Mouse (Mus musculus) Patski (cell line): Measurements from ENCODE around the gene Gpr162. TPM values are rescaled to one million over a fixed set of nuclear protein-coding genes. Genes with fewer than 3 reads are reported as not detected.

Experiments used
- ATAC-seq: fragments of 100-300 bp; one replicate; pipeline ENCODE4 v1.8.0; 2021
- CTCF ChIA-PET: fragments of 350-600 bp; sonication (Branson Sonifier 250); formaldehyde crosslinking; loops from one replicate; lab custom pipeline; 2022; ENCODE audit warnings: inconsistent platforms; lab: Charles Lee
- POLR2A ChIA-PET: fragments of 350-600 bp; sonication (Branson Sonifier 250); formaldehyde crosslinking; loops from one replicate; lab custom pipeline; 2022; ENCODE audit warnings: antibody characterized with exemption, inconsistent platforms; lab: Charles Lee
- DNase-seq: peaks from one replicate; pipeline ENCODE4 v3.0.0-alpha.2; 2011; ENCODE audit warnings: low read depth, low spot score
- H3K27me3 ChIP-seq: fragments of 371-371 bp; one replicate; pipeline ENCODE4 v1.5.1; 2021
- CTCF ChIP-seq: fragments of 100-300 bp; IDR thresholded peaks from one replicate; pipeline ENCODE4 v1.5.1; 2021
- in situ Hi-C: fragments of 300-500 bp; cut with MboI; formaldehyde crosslinking; loops from 3 replicates; pipeline ENCODE4 v1.11.1; 2018; ENCODE audit warnings: low pct_unique_long_range_greater_than_20kb, mixed read lengths
- polyA plus RNA-seq: library from polyadenylated mRNA; unstranded; gene quantifications from one replicate; pipeline ENCODE4 v1.2.3, GENCODE M21; 2021

The Gpr162 gene
- polyA plus RNA-seq, 1 experiment from 2014 or later, result 10.3 TPM

GRCm38 (mm10) chr6:124829799-124830700 is 33.7 kb downstream of the Gpr162 start:
- CTCF ChIA-PET, result interaction anchor here (1.1 to 1.3 kb wide), 3 partner anchors 9 to 25 kb away, joined by 3 read pairs; no protein-coding TSS in a partner anchor
- POLR2A ChIA-PET, result interaction anchor here (0.6 to 3.9 kb wide), 4 partner anchors 19 to 87 kb away, joined by 3 to 27 read pairs (median 3); partner anchors contain the start of gene Spsb2
- TF ChIP-seq CTCF, result no peak
- no peaks in the 10 kb centered on the region for H3K27me3 ChIP-seq
- in situ Hi-C loops, result no loop called here
- ATAC-seq, result peak; percentile 88
- peak; percentile 86 for DNase-seq

GRCm38 (mm10) chr6:124828868-124829798 is 34.6 kb downstream of the Gpr162 start, which contains the start of the genes Usp5 and Cdca3:
TSS of gene Usp5 (minus strand) at chr6:124829484.
TSS of gene Cdca3 (plus strand) at chr6:124829547.
- ATAC-seq (peak; percentile 92), DNase-seq (peak; percentile 96)
- H3K27me3 ChIP-seq, result no peaks in the 10 kb centered on the region
- TF ChIP-seq CTCF, result no peak
- in situ Hi-C loops, result no loop called here
- POLR2A ChIA-PET, result interaction anchor here (0.6 to 3.9 kb wide), 4 partner anchors 18 to 85 kb away, joined by 3 to 27 read pairs (median 4); partner anchors contain the start of gene Spsb2
- CTCF ChIA-PET, result interaction anchor here (1.1 to 1.3 kb wide), 3 partner anchors 10 to 26 kb away, joined by 3 read pairs; no protein-coding TSS in a partner anchor

GRCm38 (mm10) chr6:124828101-124828592 is 35.6 kb downstream of the Gpr162 start:
- in situ Hi-C loops, result no loop called here

GRCm38 (mm10) chr6:124822049-124822448 is 41.7 kb downstream of the Gpr162 start:
- in situ Hi-C loops, result no loop called here
- no peak for ATAC-seq
- no peaks in the 10 kb centered on the region for H3K27me3 ChIP-seq
- POLR2A ChIA-PET, result interaction anchor here (0.7 to 1.2 kb wide), 3 partner anchors 8 to 13 kb away, joined by 3 read pairs; partner anchors contain the start of gene Spsb2
- TF ChIP-seq CTCF, result no peak
- CTCF ChIA-PET, result interaction anchor here (0.7 kb wide), 1 partner anchor 9 kb away, joined by 3 read pairs; no protein-coding TSS in a partner anchor
- no peak for DNase-seq

More at GRCm38 (mm10) chr6:124828101-124828592, 35.6 kb downstream of the Gpr162 start:
- POLR2A ChIA-PET, result interaction anchor here (0.9 to 3.9 kb wide), 2 partner anchors 17 to 22 kb away, joined by 4 to 27 read pairs; partner anchors contain the start of gene Spsb2
- DNase-seq (no peak), ATAC-seq (peak; percentile 2)
- CTCF ChIA-PET, result interaction anchor here (0.7 kb wide), 1 partner anchor 19 kb away, joined by 3 read pairs; no protein-coding TSS in a partner anchor
- no peaks in the 10 kb centered on the region for H3K27me3 ChIP-seq
- TF ChIP-seq CTCF, result no peak

- no peaks in the 10 kb centered on the region for H3K27me3 ChIP-seq
- CTCF ChIA-PET, result interaction anchor here (1.5 kb wide), 1 partner anchor 11 kb away, joined by 4 read pairs; no protein-coding TSS in a partner anchor
- DNase-seq, result no peak
- POLR2A ChIA-PET, result no interaction called here
- no peak for ATAC-seq
- TF ChIP-seq CTCF, result no peak
- in situ Hi-C loops, result no loop called here
Measured at GRCm38 (mm10) chr6:124820891-124821290, 42.9 kb downstream of the Gpr162 start.

GRCm38 (mm10) chr6:124817971-124818370 is 45.8 kb downstream of the Gpr162 start:
- TF ChIP-seq CTCF, result no peak
- ATAC-seq (no peak), DNase-seq (no peak)
- CTCF ChIA-PET, result no interaction called here
- no peaks in the 10 kb centered on the region for H3K27me3 ChIP-seq
- POLR2A ChIA-PET, result interaction anchor here (0.6 kb wide), 1 partner anchor 9 kb away, joined by 3 read pairs; no protein-coding TSS in a partner anchor
- in situ Hi-C loops, result no loop called here

- POLR2A ChIA-PET, result no interaction called here
- DNase-seq (no peak), ATAC-seq (no peak)
- TF ChIP-seq CTCF, result no peak
- no peaks in the 10 kb centered on the region for H3K27me3 ChIP-seq
- CTCF ChIA-PET, result no interaction called here
- in situ Hi-C loops, result no loop called here
Measured at GRCm38 (mm10) chr6:124817563-124817962, 46.2 kb downstream of the Gpr162 start.

GRCm38 (mm10) chr6:124817125-124817524 is 46.7 kb downstream of the Gpr162 start:
- in situ Hi-C loops, result no loop called here
- CTCF ChIA-PET, result interaction anchor here (0.9 kb wide), 1 partner anchor 10 kb away, joined by 3 read pairs; no protein-coding TSS in a partner anchor
- no peak for TF ChIP-seq CTCF
- ATAC-seq (no peak), DNase-seq (no peak)
- POLR2A ChIA-PET, result no interaction called here
- no peaks in the 10 kb centered on the region for H3K27me3 ChIP-seq

GRCm38 (mm10) chr6:124816611-124817010 is 47.2 kb downstream of the Gpr162 start:
- no peaks in the 10 kb centered on the region for H3K27me3 ChIP-seq
- TF ChIP-seq CTCF, result no peak
- DNase-seq (no peak), ATAC-seq (no peak)
- in situ Hi-C loops, result no loop called here
- CTCF ChIA-PET, result interaction anchor here (0.9 kb wide), 1 partner anchor 10 kb away, joined by 3 read pairs; no protein-coding TSS in a partner anchor
- POLR2A ChIA-PET, result no interaction called here
